Mouse (Mus musculus) heart, embryonic 16.5 days (tissue): ENCODE data around the gene Ing3. TPM values are rescaled to one million over a fixed set of nuclear protein-coding genes. Genes with fewer than 3 reads are reported as not detected.

Experiments used
- ATAC-seq: fragments of 200-750 bp; cut with Nextera tagmentation; replicated peaks from 2 replicates; pipeline ENCODE4 v1.8.0; 2017; ENCODE audit warnings: moderate number of reproducible peaks; ENCODE audit not compliant: insufficient read depth, low FRiP score; ENCODE audit errors: extremely low read depth
- H3K27ac ChIP-seq: fragments of 300-500 bp; sonication (generic); 2 replicates; pipeline ENCODE4 v1.5.1; 2014; ENCODE audit warnings: mild to moderate bottlenecking, low read length, control low read depth, moderate library complexity
- H3K27me3 ChIP-seq: fragments of 300-500 bp; sonication (generic); 2 replicates; pipeline ENCODE4 v1.6.1; 2014; ENCODE audit warnings: low read length, mixed read lengths; ENCODE audit not compliant: control insufficient read depth, insufficient read depth
- H3K36me3 ChIP-seq: fragments of 300-500 bp; sonication (generic); 2 replicates; pipeline ENCODE4 v1.6.1; 2014; ENCODE audit not compliant: control insufficient read depth, insufficient read depth
- H3K4me1 ChIP-seq: fragments of 300-500 bp; sonication (generic); 2 replicates; pipeline ENCODE4 v1.6.1; 2014; ENCODE audit warnings: low read length, mixed read lengths; ENCODE audit not compliant: control insufficient read depth, insufficient read depth
- H3K4me2 ChIP-seq: fragments of 300-500 bp; sonication (generic); 2 replicates; pipeline ENCODE4 v1.6.1; 2014; ENCODE audit warnings: low read depth, mild to moderate bottlenecking, control low read depth, low read length
- H3K4me3 ChIP-seq: fragments of 300-500 bp; sonication (generic); 2 replicates; pipeline ENCODE4 v1.5.1; 2014; ENCODE audit warnings: mild to moderate bottlenecking, control low read depth, low read length
- H3K9ac ChIP-seq: fragments of 300-500 bp; sonication (generic); 2 replicates; pipeline ENCODE4 v1.6.1; 2014; ENCODE audit warnings: low read length, control low read depth
- H3K9me3 ChIP-seq: fragments of 300-500 bp; sonication (generic); replicated peaks from 2 replicates; pipeline ENCODE4 v1.6.1; 2016; ENCODE audit warnings: low read length; ENCODE audit not compliant: control insufficient read depth
- WGBS: fragments of 180-500 bp; shearing (Covaris S2); extraction: QIAGEN DNeasy Blood & Tissue Kit; methylation state at CpG from one replicate; pipeline ENCODE4 v1.1.7; 2014; 5-methylcytosine and 5-hydroxymethylcytosine counted together
- polyA plus RNA-seq: library from polyadenylated mRNA; unstranded; fragments of >200 nt; fragmentation: Nextera tagmentation; extraction: Ambion mirVana; gene quantifications from 2 replicates; pipeline ENCODE4 v1.2.1, GENCODE M21; 2015

Gene Ing3
- polyA plus RNA-seq, 1 experiment from 2014 or later, result 39.7 TPM

DNA sequence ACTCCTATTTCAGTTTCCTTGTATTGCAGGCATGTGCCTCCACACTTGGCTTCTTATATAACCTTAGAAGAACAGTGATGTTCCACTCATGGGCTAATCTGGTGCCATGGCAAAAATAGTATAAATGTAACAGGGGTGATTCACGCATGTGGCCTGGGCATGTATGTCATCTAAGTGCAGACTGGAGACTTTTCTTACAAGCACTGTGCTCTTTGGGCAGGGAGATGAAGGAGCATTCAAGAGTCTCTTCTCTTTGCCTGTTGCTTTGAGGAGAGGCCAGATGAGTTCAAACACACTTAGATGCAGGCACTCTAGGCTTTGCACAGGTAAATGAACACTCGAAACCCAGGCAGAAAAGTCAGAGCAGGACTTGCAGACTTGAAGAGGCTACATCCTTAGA lies 74.8 kb downstream of the Ing3 start:
- H3K4me1 ChIP-seq, result peaks cover 7% of the 10 kb centered on the region; the same call in 1 of the 2 replicates
- 88% methylated on average over 2 of the region's 2 CpGs for WGBS
- H3K9ac ChIP-seq, result no peak overlapping the region
- no peak overlapping the region for H3K4me2 ChIP-seq
- H3K4me3 ChIP-seq, result no peak overlapping the region
- no peak for ATAC-seq
- H3K27ac ChIP-seq, result no peak overlapping the region
- H3K9me3 ChIP-seq, result no peaks in the 10 kb centered on the region
- H3K27me3 ChIP-seq, result no peaks in the 10 kb centered on the region
- H3K36me3 ChIP-seq, result no peaks in the 10 kb centered on the region

Other genes with a start within 250 kb of the Ing3 start
- 85.3 and 89.0 TPM in 2 replicates for gene Tspan12, start 97.1 kb upstream of the Ing3 start, polyA plus RNA-seq
- 4.8 and 7.2 TPM in 2 replicates for gene Cped1, start 36.3 kb downstream of the Ing3 start, polyA plus RNA-seq